Mouse (Mus musculus): Measurements from ENCODE around the gene Ece2.

Ece2 gene

DNA sequence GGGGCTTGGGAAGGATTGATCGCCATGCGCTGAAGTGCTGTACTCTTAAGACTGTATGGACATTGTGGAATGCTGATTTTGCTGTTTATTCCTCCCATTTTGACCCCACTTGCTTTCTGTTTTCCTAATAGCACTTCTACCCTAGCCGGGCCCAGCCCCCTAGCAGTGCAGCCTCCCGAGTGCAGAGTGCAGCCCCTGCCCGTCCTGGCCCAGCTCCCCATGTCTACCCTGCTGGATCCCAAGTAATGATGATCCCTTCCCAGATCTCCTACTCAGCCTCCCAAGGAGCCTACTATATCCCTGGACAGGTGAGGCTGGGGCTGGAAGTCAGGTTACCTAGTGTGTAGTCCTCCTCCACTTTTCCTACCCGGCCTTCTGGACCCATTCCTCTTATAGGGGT is 45.6 kb downstream of the Ece2 start:
- in situ Hi-C loops (cut with MboI; ENCODE audit: low pct_unique_long_range_greater_than_20kb in 1 of 2, low sequenced_read_pairs in 2 of 2, unreplicated experiment in 1 of 2): no loop called here

GRCm38 (mm10) chr16:20676702-20677101 is 47.1 kb downstream of the Ece2 start:
- in situ Hi-C loops (cut with MboI; ENCODE audit: low pct_unique_long_range_greater_than_20kb in 1 of 2, low sequenced_read_pairs in 2 of 2, unreplicated experiment in 1 of 2): no loop called here

- in situ Hi-C loops (cut with MboI; ENCODE audit: low pct_unique_long_range_greater_than_20kb in 1 of 2, low sequenced_read_pairs in 2 of 2, unreplicated experiment in 1 of 2): no loop called here
Observed at GRCm38 (mm10) chr16:20677380-20677779, 47.8 kb downstream of the Ece2 start.

- in situ Hi-C loops (cut with MboI; ENCODE audit: low pct_unique_long_range_greater_than_20kb in 1 of 2, low sequenced_read_pairs in 2 of 2, unreplicated experiment in 1 of 2): no loop called here
Observed at GRCm38 (mm10) chr16:20677974-20678675, 48.5 kb downstream of the Ece2 start.

DNA sequence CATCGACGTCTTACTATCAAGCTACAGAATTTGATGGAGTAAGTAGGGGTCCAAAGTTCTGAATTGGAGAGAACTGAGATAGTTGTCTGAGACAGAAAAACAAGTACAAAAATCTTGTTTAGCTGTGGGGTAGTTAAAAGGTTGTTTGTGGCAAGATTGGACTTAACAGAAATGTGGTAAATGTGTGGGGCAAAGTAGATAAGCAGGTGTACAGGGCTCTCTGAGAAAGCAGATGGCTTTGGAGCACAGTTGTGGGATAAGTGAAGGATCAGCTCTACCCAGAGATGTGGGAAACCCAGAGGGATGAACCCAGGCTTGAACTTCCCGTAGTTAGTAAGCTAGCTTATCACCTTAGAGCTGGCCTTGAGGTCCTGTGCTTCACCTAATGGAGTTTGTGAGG is 61.1 kb downstream of the Ece2 start:
- in situ Hi-C loops (cut with MboI; ENCODE audit: low pct_unique_long_range_greater_than_20kb in 1 of 2, low sequenced_read_pairs in 2 of 2, unreplicated experiment in 1 of 2): no loop called here

GRCm38 (mm10) chr16:20691617-20692016 is 62.0 kb downstream of the Ece2 start:
- in situ Hi-C loops (cut with MboI; ENCODE audit: low pct_unique_long_range_greater_than_20kb in 1 of 2, low sequenced_read_pairs in 2 of 2, unreplicated experiment in 1 of 2): no loop called here

DNA sequence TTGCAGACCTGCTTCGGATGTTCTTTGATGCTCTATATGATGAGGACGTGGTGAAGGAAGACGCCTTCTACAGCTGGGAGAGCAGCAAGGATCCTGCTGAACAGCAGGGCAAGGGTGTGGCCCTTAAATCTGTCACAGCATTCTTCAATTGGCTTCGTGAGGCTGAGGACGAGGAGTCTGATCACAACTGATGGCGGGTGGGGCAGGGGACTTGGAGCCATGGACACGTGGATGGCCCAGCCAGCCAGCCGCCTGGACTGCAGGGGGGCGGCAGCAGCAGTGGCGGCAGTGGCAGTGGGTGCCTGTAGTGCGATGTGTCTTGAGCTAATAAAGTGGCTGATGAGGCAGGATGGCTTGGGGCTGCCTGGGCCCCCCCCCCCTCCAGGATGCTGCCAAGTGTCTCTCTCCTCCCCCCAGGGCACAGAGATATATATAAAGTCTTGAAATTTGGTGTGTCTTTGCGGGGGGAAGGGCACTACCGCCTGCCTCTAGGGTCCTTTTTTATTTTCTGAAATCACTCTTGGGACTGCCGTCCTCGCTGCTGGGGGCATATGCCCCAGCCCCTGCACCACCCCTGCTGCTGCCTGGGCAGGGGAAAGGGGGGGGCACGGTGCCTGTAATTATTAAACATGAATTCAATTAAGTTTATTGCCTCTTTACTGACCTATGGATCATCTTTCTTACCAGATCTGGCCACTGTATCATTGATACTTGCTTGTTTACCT is 62.8 kb downstream of the Ece2 start:
- in situ Hi-C loops (cut with MboI; ENCODE audit: low pct_unique_long_range_greater_than_20kb in 1 of 2, low sequenced_read_pairs in 2 of 2, unreplicated experiment in 1 of 2): no loop called here

DNA sequence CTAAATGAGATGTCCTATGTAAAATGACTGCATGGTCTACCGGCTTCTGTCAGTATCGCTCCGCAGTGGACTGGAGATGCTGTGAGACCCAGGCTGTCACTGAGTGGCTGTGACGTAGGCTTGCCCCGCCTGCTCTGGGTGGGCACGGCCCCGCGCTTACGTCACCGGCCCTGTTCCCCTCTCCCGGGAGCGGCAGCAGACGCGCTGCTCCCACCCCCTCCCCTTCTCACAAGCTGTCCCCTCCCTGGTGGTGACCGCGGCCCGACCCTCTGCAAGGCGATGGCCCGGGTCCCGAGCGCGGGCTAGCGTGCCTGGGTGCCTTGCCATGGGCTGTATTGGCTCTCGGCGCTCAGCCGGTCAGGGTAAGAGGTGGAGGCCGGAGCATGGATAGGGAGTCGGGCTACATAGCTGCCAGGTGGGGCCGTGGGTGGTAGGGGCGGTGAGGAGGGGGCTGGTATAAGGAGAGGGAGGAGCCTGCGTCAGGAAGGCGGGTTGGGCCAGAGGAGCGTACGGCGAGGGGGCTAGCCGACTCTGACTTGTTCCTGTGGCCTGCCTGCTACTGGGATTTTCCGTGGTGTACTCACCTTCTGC is 63.6 kb downstream of the Ece2 start, which contains the start of gene Fam131a:
Gene Fam131a (plus strand): TSS at position 131 of the 591 bp plus-strand sequence.
- in situ Hi-C loops (cut with MboI; ENCODE audit: low pct_unique_long_range_greater_than_20kb in 1 of 2, low sequenced_read_pairs in 2 of 2, unreplicated experiment in 1 of 2): no loop called here

DNA sequence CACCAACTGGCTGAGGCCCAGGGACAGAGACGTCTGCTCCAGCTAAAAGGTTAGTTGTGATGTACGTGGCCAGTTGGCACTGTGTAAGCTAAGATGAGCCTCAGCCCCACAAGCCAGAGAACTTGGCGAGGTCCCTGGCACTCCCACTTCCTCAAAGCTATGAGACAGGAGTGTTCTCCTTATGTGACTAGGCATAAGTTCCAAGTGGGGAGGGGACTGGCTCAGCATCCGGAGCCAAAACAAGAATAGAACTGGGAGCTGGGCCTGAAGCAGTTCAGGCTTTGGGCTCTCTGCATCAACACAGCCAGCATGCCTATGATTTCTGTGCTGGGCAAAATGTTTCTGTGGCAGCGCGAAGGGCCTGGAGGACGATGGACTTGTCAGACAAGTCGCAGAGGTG is 65.2 kb downstream of the Ece2 start:
- in situ Hi-C loops (cut with MboI; ENCODE audit: low pct_unique_long_range_greater_than_20kb in 1 of 2, low sequenced_read_pairs in 2 of 2, unreplicated experiment in 1 of 2): no loop called here

- in situ Hi-C loops (cut with MboI; ENCODE audit: low pct_unique_long_range_greater_than_20kb in 1 of 2, low sequenced_read_pairs in 2 of 2, unreplicated experiment in 1 of 2): no loop called here
Observed at GRCm38 (mm10) chr16:20695622-20696323, 66.1 kb downstream of the Ece2 start.
